Mouse (Mus musculus) pancreas, adult 10 weeks (tissue): ENCODE measurements around the gene Tmem223. TPM values are rescaled to one million over a fixed set of nuclear protein-coding genes. Genes with fewer than 3 reads are reported as not detected.

Experiments
- polyA plus RNA-seq: library from polyadenylated mRNA; stranded (reverse); fragments of 350-450 nt; fragmentation: Illumina TruSeq; extraction: RNeasy Lipid Tissue Mini Kit (QIAGEN cat#74804); gene quantifications from one replicate; pipeline ENCODE4 v1.2.3, GENCODE M21; 2015; ENCODE audit warnings: low read depth, low replicate concordance; ENCODE audit not compliant: insufficient read depth

Tmem223 gene
- polyA plus RNA-seq, 1 experiment from 2014 or later: 32.1 TPM

Other genes with a start within 250 kb of the Tmem223 start
- gene Slc22a8, start 179.7 kb upstream of the Tmem223 start, polyA plus RNA-seq: not detected
- gene Slc22a6, start 153.0 kb upstream of the Tmem223 start, polyA plus RNA-seq: not detected
- 0.18 TPM for gene Chrm1, start 107.2 kb upstream of the Tmem223 start, polyA plus RNA-seq
- gene Slc3a2, start 47.6 kb upstream of the Tmem223 start, polyA plus RNA-seq: 80.3 TPM
- gene Wdr74, start 35.2 kb upstream of the Tmem223 start, polyA plus RNA-seq: 35.4 TPM
- gene 1700092M07Rik, start 30.3 kb upstream of the Tmem223 start, polyA plus RNA-seq: not detected
- gene Stx5a, start 29.6 kb upstream of the Tmem223 start, polyA plus RNA-seq: 67.2 TPM
- 127 TPM for gene Nxf1, start 13.9 kb upstream of the Tmem223 start, polyA plus RNA-seq
- 17.0 TPM for gene Tmem179b, start 3.5 kb downstream of the Tmem223 start, polyA plus RNA-seq
- gene Taf6l, start 15.4 kb downstream of the Tmem223 start, polyA plus RNA-seq: 0.76 TPM
- gene Polr2g, start 27.6 kb downstream of the Tmem223 start, polyA plus RNA-seq: 17.1 TPM
- not detected for gene Zbtb3, start 31.6 kb downstream of the Tmem223 start, polyA plus RNA-seq
- 4.5 TPM for gene Ttc9c, start 48.3 kb downstream of the Tmem223 start, polyA plus RNA-seq
- gene Hnrnpul2, start 49.0 kb downstream of the Tmem223 start, polyA plus RNA-seq: 20.7 TPM
- gene AC129217.1, start 58.8 kb downstream of the Tmem223 start, polyA plus RNA-seq: not detected
- 31.5 TPM for gene Bscl2, start 66.5 kb downstream of the Tmem223 start, polyA plus RNA-seq
- not detected for gene Gng3, start 68.2 kb downstream of the Tmem223 start, polyA plus RNA-seq
- gene Lrrn4cl, start 79.8 kb downstream of the Tmem223 start, polyA plus RNA-seq: 4.9 TPM
- gene Ubxn1, start 100.5 kb downstream of the Tmem223 start, polyA plus RNA-seq: 28.6 TPM
- 15.0 TPM for gene Uqcc3, start 109.9 kb downstream of the Tmem223 start, polyA plus RNA-seq
- gene Lbhd1, start 112.7 kb downstream of the Tmem223 start, polyA plus RNA-seq: 7.5 TPM
- gene Gm49403, start 112.9 kb downstream of the Tmem223 start, polyA plus RNA-seq: not detected
- gene 1810009A15Rik, start 117.9 kb downstream of the Tmem223 start, polyA plus RNA-seq: 7.3 TPM
- not detected for gene Gm49416, start 117.9 kb downstream of the Tmem223 start, polyA plus RNA-seq
- 4.9 TPM for gene Ints5, start 122.0 kb downstream of the Tmem223 start, polyA plus RNA-seq
- gene Ganab, start 127.1 kb downstream of the Tmem223 start, polyA plus RNA-seq: 50.2 TPM
- 18.1 TPM for gene B3gat3, start 149.4 kb downstream of the Tmem223 start, polyA plus RNA-seq
- gene Rom1, start 158.4 kb downstream of the Tmem223 start, polyA plus RNA-seq: 0.74 TPM
- gene Eml3, start 158.6 kb downstream of the Tmem223 start, polyA plus RNA-seq: 11.7 TPM
- gene Mta2, start 170.9 kb downstream of the Tmem223 start, polyA plus RNA-seq: 16.1 TPM
- gene Tut1, start 182.9 kb downstream of the Tmem223 start, polyA plus RNA-seq: 7.9 TPM
- 169 TPM for gene Eef1g, start 196.0 kb downstream of the Tmem223 start, polyA plus RNA-seq
- gene Ahnak, start 218.3 kb downstream of the Tmem223 start, polyA plus RNA-seq: 32.2 TPM